Mouse (Mus musculus) liver, embryonic 14.5 days (tissue): ENCODE data around the gene Cpt1b. TPM values are rescaled to one million over a fixed set of nuclear protein-coding genes. Genes with fewer than 3 reads are reported as not detected.

Source experiments
- ATAC-seq: fragments of 200-750 bp; cut with Nextera tagmentation; 2 replicates; pipeline ENCODE4 v1.8.0; 2017; ENCODE audit warnings: moderate number of reproducible peaks, mild to moderate bottlenecking, moderate library complexity; ENCODE audit not compliant: insufficient read depth
- DNase-seq, 3 experiments: peaks; one replicate each; pipeline ENCODE4 v3.0.0-alpha.2; 2012 to 2013; ENCODE audit warnings: low read depth in 3 of 3, low spot score in 3 of 3
- H3K27ac ChIP-seq: fragments of 300-500 bp; sonication (generic); 2 replicates; pipeline ENCODE4 v1.5.1; 2014; ENCODE audit warnings: moderate library complexity, mild to moderate bottlenecking, control low read depth, inconsistent platforms
- H3K27me3 ChIP-seq: fragments of 300-500 bp; sonication (generic); 2 replicates; pipeline ENCODE4 v1.6.1; 2014; ENCODE audit warnings: mild to moderate bottlenecking, low read length, moderate library complexity; ENCODE audit not compliant: control insufficient read depth, insufficient read depth
- H3K36me3 ChIP-seq: fragments of 300-500 bp; sonication (generic); replicated peaks from 2 replicates; pipeline ENCODE4 v1.6.1; 2014; ENCODE audit warnings: low read depth; ENCODE audit not compliant: control insufficient read depth, insufficient read depth
- H3K4me1 ChIP-seq, 2 experiments: fragments of 200-500 bp in 1 of 2; fragments of 300-500 bp in 1 of 2; sonication (generic) in 1 of 2; replicated peaks; 2 replicates each; pipeline ENCODE4 v1.6.1; 2012 to 2014; ENCODE audit warnings: antibody characterized with exemption in 1 of 2, inconsistent platforms in 1 of 2, low read length in 1 of 2; ENCODE audit not compliant: control insufficient read depth in 2 of 2, insufficient read depth in 2 of 2
- H3K4me2 ChIP-seq: fragments of 300-500 bp; sonication (generic); 2 replicates; pipeline ENCODE4 v1.6.1; 2014; ENCODE audit warnings: low read depth, mild to moderate bottlenecking, control low read depth, moderate library complexity
- H3K4me3 ChIP-seq, 2 experiments: fragments of 200-500 bp in 1 of 2; fragments of 300-500 bp in 1 of 2; sonication (generic) in 1 of 2; 2 replicates each; pipeline ENCODE4 v1.5.1; 2012 to 2014; ENCODE audit warnings: low read depth in 2 of 2, low read length in 2 of 2, mild to moderate bottlenecking in 2 of 2, control low read depth in 1 of 2, inconsistent platforms in 1 of 2, moderate library complexity in 1 of 2; ENCODE audit not compliant: insufficient read depth in 1 of 2
- H3K9ac ChIP-seq: fragments of 300-500 bp; sonication (generic); replicated peaks from 2 replicates; pipeline ENCODE4 v1.6.1; 2014; ENCODE audit warnings: mild to moderate bottlenecking, control low read depth, moderate library complexity
- H3K9me3 ChIP-seq: fragments of 300-500 bp; sonication (generic); 2 replicates; pipeline ENCODE4 v1.6.1; 2016; ENCODE audit warnings: low read length, mixed read lengths; ENCODE audit not compliant: control insufficient read depth
- CTCF ChIP-seq: IDR thresholded peaks from 2 replicates; pipeline ENCODE4 v1.5.1; 2016; ENCODE audit warnings: antibody characterized with exemption, low read depth, control low read depth
- EP300 ChIP-seq: IDR thresholded peaks from 2 replicates; pipeline ENCODE4 v1.6.1; 2016; ENCODE audit warnings: antibody characterized with exemption, low read depth
- WGBS: fragments of 180-500 bp; shearing (Covaris S2); extraction: QIAGEN DNeasy Blood & Tissue Kit; methylation state at CpG from one replicate; pipeline ENCODE4 v1.1.7; 2014; ENCODE audit not compliant: insufficient replicate concordance; 5-methylcytosine and 5-hydroxymethylcytosine counted together
- polyA plus RNA-seq, 2 experiments: library from polyadenylated mRNA; depleted of rRNA in 1 of 2; stranded (reverse) in 1 of 2; unstranded in 1 of 2; fragments of >200 nt; fragmentation: Nextera tagmentation in 1 of 2; extraction: Ambion mirVana in 1 of 2; gene quantifications; 2 replicates each; pipeline versions ENCODE4 v1.2.1 to v1.2.3; 2012 to 2014

The Cpt1b gene
- polyA plus RNA-seq, 2 experiments = 1.5 to 2.1 TPM

GRCm38 (mm10) chr15:89471476-89471875, 45.8 kb upstream of the Cpt1b start:
- no peak overlapping the region for H3K4me3 ChIP-seq
- H3K27ac ChIP-seq = no peak overlapping the region
- H3K4me2 ChIP-seq = no peak overlapping the region
- H3K27me3 ChIP-seq = no peaks in the 10 kb centered on the region
- H3K9ac ChIP-seq = no peak overlapping the region
- H3K36me3 ChIP-seq = no peaks in the 10 kb centered on the region
- WGBS = 70% methylated on average over 4 of the region's 4 CpGs
- H3K9me3 ChIP-seq = no peaks in the 10 kb centered on the region
- ATAC-seq (no peak), DNase-seq (no peak)
- TF ChIP-seq EP300 (no peak), CTCF (no peak)
- H3K4me1 ChIP-seq = peaks cover 5 to 10% of the 10 kb centered on the region in 2 experiments

DNA sequence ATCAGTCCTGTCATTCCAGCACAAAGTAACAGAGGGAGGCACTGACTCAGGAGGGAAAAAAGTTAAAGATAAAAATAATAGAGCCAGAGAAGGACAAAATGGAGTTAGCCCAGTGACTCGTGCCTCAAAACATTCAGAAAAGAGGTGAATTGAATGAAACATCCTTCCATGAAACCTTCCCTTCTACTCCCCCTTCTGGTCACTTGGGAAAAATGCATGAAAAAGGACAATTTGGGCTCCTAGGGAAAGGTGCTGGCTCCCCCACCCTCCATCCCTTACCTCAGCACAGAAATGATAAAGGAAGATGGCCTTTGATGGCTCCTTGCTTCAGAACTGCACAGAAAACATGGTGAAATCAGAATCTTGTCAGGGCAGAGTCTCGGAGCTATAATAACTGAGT, 42.9 kb upstream of the Cpt1b start:
- H3K9me3 ChIP-seq = no peaks in the 10 kb centered on the region
- no peak for TF ChIP-seq EP300
- TF ChIP-seq CTCF = peak; percentile 64
- ATAC-seq (no peak), DNase-seq (peak in 1 of 3 experiments; percentile 16)
- H3K9ac ChIP-seq = no peak overlapping the region
- H3K36me3 ChIP-seq = no peaks in the 10 kb centered on the region
- no peak overlapping the region for H3K27ac ChIP-seq
- no peaks in the 10 kb centered on the region for H3K4me1 ChIP-seq
- no peak overlapping the region for H3K4me2 ChIP-seq
- H3K4me3 ChIP-seq = no peak overlapping the region
- 24% methylated on average over 2 of the region's 2 CpGs for WGBS
- H3K27me3 ChIP-seq = no peaks in the 10 kb centered on the region

GRCm38 (mm10) chr15:89465052-89465451, 39.4 kb upstream of the Cpt1b start:
- H3K9ac ChIP-seq = no peak overlapping the region
- H3K4me1 ChIP-seq = no peaks in the 10 kb centered on the region
- H3K4me2 ChIP-seq = no peak overlapping the region
- no peak for ATAC-seq
- no peak for DNase-seq
- no peak for TF ChIP-seq CTCF
- no peak for TF ChIP-seq EP300
- no peak overlapping the region for H3K4me3 ChIP-seq
- no peaks in the 10 kb centered on the region; the same call in 1 of the 2 replicates for H3K27me3 ChIP-seq
- H3K9me3 ChIP-seq = no peaks in the 10 kb centered on the region
- no peaks in the 10 kb centered on the region for H3K36me3 ChIP-seq
- 41% methylated on average over 1 of the region's 1 CpGs for WGBS
- no peak overlapping the region for H3K27ac ChIP-seq

DNA sequence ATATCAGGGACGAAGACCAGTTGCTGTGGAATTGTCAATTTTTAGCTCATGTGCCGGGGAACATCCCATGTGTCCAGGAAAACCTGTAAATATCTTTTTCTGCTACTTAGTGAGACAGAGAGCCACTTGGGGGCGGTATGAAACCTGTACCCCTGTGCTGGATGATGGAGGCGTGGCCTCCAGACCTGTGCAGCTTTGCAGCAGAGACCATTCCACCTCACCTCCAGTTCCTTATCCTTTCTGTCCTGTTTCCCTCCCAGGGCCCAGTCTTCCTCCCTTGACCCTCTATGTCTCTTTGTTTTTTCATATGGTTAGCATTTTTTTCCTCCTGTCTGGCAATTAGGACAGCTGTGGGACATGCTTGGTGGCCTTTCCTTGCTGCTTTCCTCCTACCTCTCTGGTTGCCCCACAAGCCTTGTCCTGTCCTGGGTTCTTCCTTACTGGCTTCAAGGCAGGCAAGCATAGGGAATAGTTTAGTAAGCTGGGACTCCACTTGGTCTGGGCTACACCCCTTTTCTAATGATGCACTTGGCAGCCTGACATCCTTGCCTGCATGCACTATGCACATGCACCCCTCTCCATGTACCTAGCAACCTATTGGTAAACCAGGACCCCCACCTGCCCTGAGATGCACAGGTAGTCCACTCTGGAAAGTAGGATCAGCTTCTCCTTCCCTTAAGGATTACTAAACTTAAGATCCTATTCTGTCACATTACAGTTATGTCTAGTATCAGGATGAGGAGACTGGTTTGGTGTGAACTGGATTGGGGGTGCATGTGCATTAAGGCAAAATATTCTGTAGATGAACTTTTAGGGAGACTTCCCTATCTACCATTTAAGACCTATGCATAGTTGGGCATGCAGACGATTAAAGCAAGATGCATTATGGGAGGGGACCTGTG, 37.9 kb upstream of the Cpt1b start:
- H3K36me3 ChIP-seq = no peaks in the 10 kb centered on the region
- ATAC-seq (no peak), DNase-seq (no peak)
- H3K27ac ChIP-seq = no peak overlapping the region
- no peak for TF ChIP-seq EP300
- peak; percentile 35; the same call in 1 of the 2 replicates for TF ChIP-seq CTCF
- WGBS = 28% methylated on average over 5 of the region's 5 CpGs
- H3K9me3 ChIP-seq = no peaks in the 10 kb centered on the region
- no peak overlapping the region for H3K4me2 ChIP-seq
- H3K4me1 ChIP-seq = no peaks in the 10 kb centered on the region
- H3K4me3 ChIP-seq = no peak overlapping the region
- H3K27me3 ChIP-seq = no peaks in the 10 kb centered on the region; the same call in 1 of the 2 replicates
- H3K9ac ChIP-seq = no peak overlapping the region

DNA sequence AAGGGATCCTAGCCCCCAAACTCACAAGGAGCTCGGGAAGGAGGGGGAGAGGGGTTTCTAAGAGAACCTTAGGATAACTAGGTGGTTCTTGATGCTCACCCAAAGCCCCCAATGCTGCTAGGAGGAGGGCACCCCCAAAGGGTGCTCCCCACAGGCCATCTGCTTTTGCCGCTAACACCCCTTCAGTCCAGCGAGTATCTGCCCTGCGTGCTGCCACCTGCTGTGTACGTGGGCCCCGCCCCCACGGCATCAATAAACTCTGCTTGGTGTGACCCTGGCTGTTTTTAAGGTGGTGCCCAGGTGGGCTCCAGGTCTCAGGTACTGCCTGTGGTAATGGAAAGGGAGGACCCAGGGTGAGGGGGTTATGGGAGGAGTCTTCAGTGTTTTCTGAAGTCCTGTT, 36.5 kb upstream of the Cpt1b start:
- no peaks in the 10 kb centered on the region; the same call in none of the 2 replicates for H3K27me3 ChIP-seq
- H3K4me3 ChIP-seq = no peak overlapping the region
- no peak for ATAC-seq
- H3K9me3 ChIP-seq = no peaks in the 10 kb centered on the region
- no peak for TF ChIP-seq EP300
- no peak for TF ChIP-seq CTCF
- no peak overlapping the region for H3K4me2 ChIP-seq
- H3K36me3 ChIP-seq = no peaks in the 10 kb centered on the region
- H3K4me1 ChIP-seq = no peaks in the 10 kb centered on the region
- DNase-seq = no peak
- 59% methylated on average over 7 of the region's 7 CpGs for WGBS
- no peak overlapping the region for H3K27ac ChIP-seq
- H3K9ac ChIP-seq = no peak overlapping the region
